Mouse (Mus musculus) gastrocnemius, adult 2 months (tissue): ENCODE results near the gene Csnk2a1. TPM values are rescaled to one million over a fixed set of nuclear protein-coding genes. Genes with fewer than 3 reads are reported as not detected.
A peak's percentile ranks its signal among the peaks of the same experiment; 100 is the strongest.

Experiments used
- DNase-seq: peaks from one replicate; pipeline ENCODE4 v3.0.0; 2022
- H3K27ac ChIP-seq: fragments of 200-600 bp; 2 replicates; pipeline ENCODE4 v1.8.1; 2022; ENCODE audit warnings: mild to moderate bottlenecking
- H3K4me3 ChIP-seq: fragments of 200-600 bp; 2 replicates; pipeline ENCODE4 v1.8.1; 2022; ENCODE audit warnings: mild to moderate bottlenecking, moderate library complexity
- CTCF ChIP-seq: fragments of 200-600 bp; IDR thresholded peaks from 2 replicates; pipeline ENCODE4 v1.8.1; 2022; ENCODE audit warnings: antibody characterized with exemption, mild to moderate bottlenecking, moderate library complexity
- intact Hi-C: fragments of 180-260 bp; cut with DNase I; formaldehyde crosslinking; loops from one replicate; pipeline ENCODE4 v1.15.1; 2025
- long read RNA-seq, 2 experiments: library from polyadenylated mRNA; stranded (forward); transcript quantifications; one replicate each; pipeline ENCODE4 v2.0.0; 2021
- total RNA-seq, 2 experiments: library from RNA; stranded (reverse); gene quantifications; 2 replicates each; pipeline ENCODE4 v1.2.3; 2021

Csnk2a1 gene
- 100 to 1,000 TPM in 1 of 2 experiments, 10 to 100 TPM in 1; 91.1 to 102 TPM for total RNA-seq
- long read RNA-seq, experiment 1, full-length matches to known transcripts: 1 of 9 reads
- long read RNA-seq, experiment 1, partial matches to known transcripts: 1 of 9 reads
- long read RNA-seq, experiment 1, other reads (novel, unspliced or antisense): 7 of 9 reads
- long read RNA-seq, experiment 2, full-length matches to known transcripts: 1 of 6 reads
- long read RNA-seq, experiment 2, partial matches to known transcripts: 0 of 6 reads
- long read RNA-seq, experiment 2, other reads (novel, unspliced or antisense): 5 of 6 reads

- no peak for TF ChIP-seq CTCF
- peak; percentile 95 for DNase-seq
- Histone ChIP-seq H3K4me3 (peak within 1 kb of the TSS; percentile 100), H3K27ac (peak within 1 kb of the TSS; percentile 100)
- intact Hi-C loops: loop anchor here (5.0 to 10.0 kb wide), 2 partner anchors 106 to 202 kb away; partner anchors contain the start of gene Rbck1
Measured at GRCm38 (mm10) chr2:152226248-152227050, at the start of gene Csnk2a1. Gene Csnk2a1 (plus strand): TSS chr2:152226839.

GRCm38 (mm10) chr2:152177162-152177805, 49.4 kb upstream of the Csnk2a1 start:
- H3K4me3 ChIP-seq: peak overlapping the region; percentile 45
- intact Hi-C loops: loop anchor here (2.0 to 5.0 kb wide), 2 partner anchors 26 to 35 kb away; partner anchors contain the start of gene Tcf15
- no peak for TF ChIP-seq CTCF
- peak overlapping the region; percentile 89 for H3K27ac ChIP-seq
- peak; percentile 70 for DNase-seq

- DNase-seq: no peak
- no peak for TF ChIP-seq CTCF
- peak overlapping the region; percentile 89 for H3K27ac ChIP-seq
- peak overlapping the region; percentile 45 for H3K4me3 ChIP-seq
- intact Hi-C loops: loop anchor here (2.0 to 5.0 kb wide), 2 partner anchors 27 to 35 kb away; partner anchors contain the start of gene Tcf15
Measured at GRCm38 (mm10) chr2:152177806-152178170, 48.9 kb upstream of the Csnk2a1 start.

- no peak for DNase-seq
- no peak overlapping the region for H3K4me3 ChIP-seq
- no peak for TF ChIP-seq CTCF
- intact Hi-C loops: loop anchor here (5.0 kb wide), 1 partner anchor 36 kb away; the partner anchor contains the start of gene Tcf15
- H3K27ac ChIP-seq: peak overlapping the region; percentile 89
Measured at GRCm38 (mm10) chr2:152178345-152178744, 48.3 kb upstream of the Csnk2a1 start.

GRCm38 (mm10) chr2:152179301-152179700, 47.3 kb upstream of the Csnk2a1 start:
- H3K4me3 ChIP-seq: peak overlapping the region; percentile 62
- no peak for DNase-seq
- intact Hi-C loops: loop anchor here (5.0 kb wide), 1 partner anchor 37 kb away; the partner anchor contains the start of gene Tcf15
- TF ChIP-seq CTCF: no peak
- H3K27ac ChIP-seq: peak overlapping the region; percentile 89

GRCm38 (mm10) chr2:152180323-152180722, 46.3 kb upstream of the Csnk2a1 start:
- no peak for TF ChIP-seq CTCF
- Histone ChIP-seq H3K27ac (peak overlapping the region; percentile 89), H3K4me3 (peak overlapping the region; percentile 62)
- intact Hi-C loops: no loop called here
- peak; percentile 87 for DNase-seq

- Histone ChIP-seq H3K27ac (no peak overlapping the region), H3K4me3 (no peak overlapping the region)
- no peak for DNase-seq
- TF ChIP-seq CTCF: no peak
- intact Hi-C loops: no loop called here
Measured at GRCm38 (mm10) chr2:152187132-152187531, 39.5 kb upstream of the Csnk2a1 start.

- intact Hi-C loops: no loop called here
- no peak for TF ChIP-seq CTCF
- no peak for DNase-seq
- 0 out of 2 replicates have a peak overlapping the region, but pooled peaks have one; percentile 26 for H3K4me3 ChIP-seq
- peak overlapping the region; percentile 83 for H3K27ac ChIP-seq
Measured at GRCm38 (mm10) chr2:152189213-152189612, 37.4 kb upstream of the Csnk2a1 start.

- Histone ChIP-seq H3K4me3 (no peak overlapping the region), H3K27ac (peak overlapping the region; percentile 83)
- no peak for TF ChIP-seq CTCF
- peak; percentile 41 for DNase-seq
- intact Hi-C loops: no loop called here
Measured at GRCm38 (mm10) chr2:152189640-152190039, 37.0 kb upstream of the Csnk2a1 start.

GRCm38 (mm10) chr2:152190161-152190560, 36.5 kb upstream of the Csnk2a1 start:
- intact Hi-C loops: no loop called here
- TF ChIP-seq CTCF: no peak
- H3K27ac ChIP-seq: peak overlapping the region; percentile 80
- no peak for DNase-seq
- no peak overlapping the region for H3K4me3 ChIP-seq

GRCm38 (mm10) chr2:152192591-152193345, 33.9 kb upstream of the Csnk2a1 start:
- no peak overlapping the region for H3K27ac ChIP-seq
- no peak for DNase-seq
- no peak overlapping the region for H3K4me3 ChIP-seq
- intact Hi-C loops: no loop called here
- no peak for TF ChIP-seq CTCF

GRCm38 (mm10) chr2:152193346-152193710, 33.3 kb upstream of the Csnk2a1 start:
- TF ChIP-seq CTCF: no peak
- Histone ChIP-seq H3K4me3 (no peak overlapping the region), H3K27ac (peak overlapping the region; percentile 12; the same call in 1 of the 2 replicates)
- intact Hi-C loops: no loop called here
- no peak for DNase-seq
